Mouse (Mus musculus) cortical plate, adult 2 months (tissue): ENCODE measurements at regions not wholly inside any gene's neighbourhood (a gene's known extent, or its start where the extent isn't known, plus 50 kb on each side); places are given as distances from the start of the nearest gene placed in this dataset.

Experiments used
- H3K27ac ChIP-seq: fragments of 200-500 bp; 2 replicates; pipeline ENCODE4 v1.5.1; 2012; ENCODE audit warnings: low read length, control low read depth, inconsistent platforms; ENCODE audit not compliant: insufficient read depth
- H3K4me1 ChIP-seq: fragments of 200-500 bp; 2 replicates; pipeline ENCODE4 v1.6.1; 2011; ENCODE audit warnings: low read length; ENCODE audit not compliant: control insufficient read depth, insufficient read depth
- H3K4me3 ChIP-seq: fragments of 200-500 bp; 2 replicates; pipeline ENCODE4 v1.5.1; 2011; ENCODE audit warnings: mild to moderate bottlenecking, low read length, control low read depth; ENCODE audit not compliant: insufficient read depth
- CTCF ChIP-seq: fragments of 200-500 bp; IDR thresholded peaks from 2 replicates; pipeline ENCODE4 v1.5.1; 2011; ENCODE audit warnings: mild to moderate bottlenecking, control low read depth, low read length; ENCODE audit not compliant: insufficient read depth; ENCODE audit errors: extremely low read depth
- POLR2A ChIP-seq: fragments of 200-500 bp; IDR thresholded peaks from 2 replicates; pipeline ENCODE4 v1.6.1; 2011; ENCODE audit warnings: mild to moderate bottlenecking, low read length, control low read depth; ENCODE audit not compliant: insufficient read depth; ENCODE audit errors: extremely low read depth

GRCm38 (mm10) chr1:15943662-15944061 is 149.5 kb downstream of the 4930444P10Rik start:
- H3K4me3 ChIP-seq: no peak overlapping the region
- no peaks in the 10 kb centered on the region; the same call in 1 of the 2 replicates for H3K4me1 ChIP-seq
- H3K27ac ChIP-seq: no peak overlapping the region
- no peak for TF ChIP-seq POLR2A
- no peak for TF ChIP-seq CTCF

DNA sequence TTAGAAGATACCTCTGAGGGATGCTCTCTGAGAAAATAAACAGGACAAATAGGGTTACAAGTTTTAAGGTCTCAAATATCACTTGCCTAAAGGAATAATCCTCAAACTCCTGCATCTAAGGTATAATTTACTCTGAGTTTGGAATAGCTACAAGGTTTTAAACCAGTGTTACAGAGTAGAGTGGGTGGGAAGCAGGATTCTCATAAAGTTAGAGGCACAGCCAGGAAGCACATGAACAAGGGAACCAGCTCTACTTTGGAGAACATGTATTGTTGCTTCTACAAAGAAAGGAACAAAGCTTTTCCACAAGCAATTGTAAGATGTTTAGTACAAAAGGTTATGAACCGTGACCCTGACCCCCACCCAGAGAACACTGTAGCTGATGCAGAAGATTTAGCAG is 150.1 kb downstream of the 4930444P10Rik start:
- TF ChIP-seq CTCF (no peak), POLR2A (no peak)
- Histone ChIP-seq H3K4me1 (no peaks in the 10 kb centered on the region; the same call in 1 of the 2 replicates), H3K27ac (no peak overlapping the region), H3K4me3 (no peak overlapping the region)
